Mouse (Mus musculus): ENCODE measurements around the gene Cfb.
A peak's percentile ranks its signal among the peaks of the same experiment; 100 is the strongest.

Cfb gene

DNA sequence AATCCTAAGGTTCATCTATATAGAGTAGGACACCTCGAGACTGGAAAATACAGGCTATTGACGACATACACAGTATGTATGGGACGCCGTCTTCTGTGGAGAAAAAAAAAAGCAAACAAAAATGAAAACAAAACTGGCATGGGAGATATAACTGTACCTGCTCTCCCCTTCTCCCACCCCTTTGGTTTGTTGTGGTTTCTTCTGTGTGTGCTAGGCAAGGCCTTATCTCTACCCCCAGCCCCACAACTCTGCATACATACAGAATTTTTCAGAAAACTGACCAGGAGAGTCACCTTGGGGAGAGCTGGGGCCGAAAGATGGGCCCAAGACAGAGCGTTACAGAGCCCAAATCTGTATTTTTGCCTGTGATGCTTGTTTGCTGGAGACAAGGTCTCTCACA is 22.4 kb upstream of the Cfb start:
- no peak for DNase-seq (ENCODE audit: low spot score)

DNA sequence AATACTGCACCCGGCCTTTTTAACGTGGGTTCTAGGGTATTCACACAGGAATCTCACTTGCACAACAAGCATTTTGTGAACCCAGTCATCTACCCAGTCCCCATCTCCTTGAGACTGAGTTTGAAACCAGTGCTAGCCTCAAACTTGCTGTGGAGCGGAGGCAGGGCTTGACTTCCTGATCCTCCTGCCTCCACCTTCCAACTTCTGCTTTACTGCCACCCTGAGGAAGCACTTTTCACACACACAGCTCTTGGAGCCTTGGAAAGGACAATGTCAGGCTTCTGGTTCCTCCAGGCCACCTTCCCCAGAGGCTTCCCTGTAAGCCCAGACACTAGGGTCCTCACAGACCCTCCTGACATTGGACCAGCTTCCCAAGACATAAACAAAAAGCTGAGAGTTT is 21.0 kb upstream of the Cfb start:
- no peak for DNase-seq (ENCODE audit: low spot score)

DNA sequence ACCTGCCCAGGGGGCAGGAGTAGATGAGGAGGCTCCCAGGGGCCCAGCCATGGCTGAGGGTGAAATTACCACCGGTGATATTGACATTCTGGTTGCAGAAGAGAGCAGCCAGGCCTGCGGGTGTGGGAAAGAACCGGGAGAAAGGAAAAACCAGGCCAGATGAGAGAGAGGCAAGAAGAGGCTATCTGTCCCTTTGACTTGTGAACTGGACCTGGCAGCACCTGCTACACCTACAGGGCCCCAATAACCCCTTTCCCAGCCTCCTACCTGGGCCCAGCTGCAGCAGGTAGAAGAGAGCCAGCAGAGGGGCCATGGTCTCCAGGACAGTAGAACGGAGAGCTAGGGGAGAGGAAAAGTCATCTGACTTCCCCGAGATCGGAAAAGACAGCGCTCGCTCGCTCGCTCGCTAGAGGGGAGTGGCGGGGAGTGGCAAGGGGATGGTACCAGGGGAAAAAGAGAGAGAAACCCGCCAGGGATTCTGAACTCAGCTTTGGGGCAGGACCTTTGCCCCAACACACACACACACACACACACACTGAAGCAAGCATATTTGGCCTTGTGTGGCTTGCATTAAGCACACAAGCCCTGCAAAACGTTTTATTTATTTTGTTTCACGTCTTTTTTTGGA is 19.5 kb upstream of the Cfb start, which contains the start of gene Gm20547:
Gene Gm20547, minus strand, starts transcription at position 360 of the 628 bp plus-strand sequence.
- no peak for DNase-seq (ENCODE audit: low spot score)

GRCm38 (mm10) chr17:34881166-34881565 is 18.8 kb upstream of the Cfb start:
- no peak for DNase-seq (ENCODE audit: low spot score)

GRCm38 (mm10) chr17:34879336-34879879 is 17.1 kb upstream of the Cfb start, which contains the start of gene Zbtb12:
TSS of gene Zbtb12 (plus strand) at chr17:34879483.
- no peak for DNase-seq (ENCODE audit: low spot score)

GRCm38 (mm10) chr17:34874321-34874720 is 12.0 kb upstream of the Cfb start:
- no peak for DNase-seq (ENCODE audit: low spot score)

DNA sequence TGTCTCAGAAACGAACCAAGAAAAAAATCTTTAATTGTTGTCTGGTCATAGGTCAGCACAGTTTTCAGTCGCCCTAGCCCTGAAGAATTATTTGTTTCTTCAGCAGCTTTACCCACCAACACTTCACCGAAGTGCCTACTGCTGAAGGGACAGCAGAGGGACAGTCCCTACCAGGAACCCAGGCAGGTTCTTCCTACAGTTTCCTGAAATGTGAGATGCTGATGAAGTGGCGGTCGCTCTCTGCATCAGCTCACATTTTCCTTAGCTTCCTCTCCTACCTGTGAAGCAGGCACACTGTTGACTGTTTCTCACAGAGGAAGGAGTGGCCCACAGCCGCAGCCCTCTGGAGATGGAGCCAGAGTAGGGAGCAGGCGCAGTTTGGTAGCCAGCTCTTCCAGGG is 3.7 kb upstream of the Cfb start:
- no peak for DNase-seq (ENCODE audit: low spot score)

DNA sequence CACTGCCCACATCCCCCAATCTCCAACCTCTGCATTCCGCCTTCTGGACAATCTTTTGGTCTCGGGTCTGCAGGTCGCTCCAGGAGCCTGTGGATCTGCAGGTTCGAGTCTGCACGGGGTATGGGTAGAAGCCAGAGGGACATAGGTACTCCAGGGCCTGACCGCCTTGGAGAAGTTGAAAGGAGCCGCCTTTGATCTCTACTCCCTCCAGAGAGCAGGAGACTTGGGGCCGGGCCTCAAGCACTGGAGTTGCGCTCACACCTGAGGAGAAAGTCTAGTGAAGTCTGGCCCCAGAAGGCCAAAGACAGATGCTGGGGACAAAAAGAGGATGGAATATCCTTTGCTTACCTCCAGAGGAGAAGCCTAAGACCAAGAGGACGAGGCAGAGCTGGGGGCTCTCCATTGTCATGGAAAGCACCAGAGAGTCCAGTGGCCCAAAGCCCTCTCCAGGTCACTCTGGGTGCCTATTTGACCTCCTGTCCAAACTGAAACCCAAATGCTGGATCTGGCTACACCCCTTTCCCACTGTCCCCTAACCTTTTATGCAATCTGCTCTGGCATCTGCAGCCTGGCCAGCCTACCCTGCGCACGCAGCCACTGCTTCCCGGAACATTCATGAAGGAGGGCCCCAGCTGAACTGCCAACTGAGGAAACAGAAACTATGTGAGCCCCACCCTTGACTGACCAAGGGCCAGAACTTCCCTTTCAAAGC is 458 bp downstream of the Cfb start:
- DNase-seq (ENCODE audit: low spot score) = no peak

- no peak for DNase-seq (ENCODE audit: low spot score)
Measured at GRCm38 (mm10) chr17:34860514-34860913, 1.8 kb downstream of the Cfb start.

DNA sequence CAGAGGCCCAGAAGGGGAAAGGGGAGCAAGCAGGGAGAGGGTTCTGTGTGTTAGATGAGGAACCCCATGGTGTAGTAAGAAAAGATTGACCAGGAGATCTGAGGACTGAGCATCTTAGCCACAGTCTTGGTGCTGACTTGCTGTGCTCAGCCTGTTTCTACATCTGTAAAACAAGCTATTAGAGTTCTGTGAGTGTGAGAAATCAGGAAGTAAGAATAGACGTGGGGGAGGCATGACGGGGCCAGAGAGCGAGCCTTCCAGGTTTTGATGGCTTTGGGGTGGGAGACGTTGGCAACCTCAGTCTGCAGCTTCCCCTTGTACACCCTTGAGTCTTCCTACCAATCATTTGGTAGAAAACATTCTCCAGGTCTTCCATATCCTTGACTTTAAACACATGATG is 3.6 kb downstream of the Cfb start:
- no peak for DNase-seq (ENCODE audit: low spot score)

DNA sequence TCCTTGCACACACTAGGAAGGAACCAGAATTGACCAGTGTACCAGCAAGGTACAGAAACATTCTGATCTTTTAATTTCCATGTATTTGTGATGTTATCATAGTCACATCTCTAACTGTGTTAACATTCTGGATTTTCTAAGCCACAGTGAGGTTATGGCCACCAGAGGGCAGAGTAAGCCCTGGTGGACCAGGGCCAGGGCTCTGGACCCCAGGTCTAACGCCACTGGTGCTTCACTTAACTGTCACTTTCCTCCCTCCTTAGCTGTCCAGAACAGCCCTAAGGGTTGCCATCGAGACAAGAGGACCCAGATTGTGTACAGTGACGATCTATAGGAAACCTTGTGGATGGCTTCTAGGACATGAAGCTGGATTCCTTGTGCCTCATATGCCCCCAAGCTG is 6.5 kb downstream of the Cfb start:
- no peak for DNase-seq (ENCODE audit: low spot score)

GRCm38 (mm10) chr17:34854761-34855160 is 7.6 kb downstream of the Cfb start:
- DNase-seq (ENCODE audit: low spot score) = no peak

DNA sequence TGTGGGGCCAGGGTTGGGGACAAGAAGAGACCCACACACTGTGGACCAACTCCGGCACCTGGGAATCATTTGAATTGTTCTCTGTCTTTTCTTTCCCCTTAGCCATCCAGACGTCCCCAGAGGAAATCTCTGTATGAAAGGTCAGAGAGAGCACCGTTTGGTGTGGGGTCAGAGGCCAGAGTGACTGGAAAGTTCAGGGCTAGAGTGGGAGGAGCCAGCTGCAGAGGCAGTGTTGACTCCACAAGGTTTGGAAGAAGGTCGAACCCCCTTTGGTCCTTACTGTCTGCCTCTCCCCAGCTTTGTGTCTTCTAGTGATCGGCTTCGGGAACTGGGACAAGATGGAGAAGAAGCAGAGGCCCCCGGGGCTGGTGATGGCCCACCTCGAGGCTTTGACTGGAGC is 8.8 kb downstream of the Cfb start:
- no peak for DNase-seq (ENCODE audit: low spot score)

DNA sequence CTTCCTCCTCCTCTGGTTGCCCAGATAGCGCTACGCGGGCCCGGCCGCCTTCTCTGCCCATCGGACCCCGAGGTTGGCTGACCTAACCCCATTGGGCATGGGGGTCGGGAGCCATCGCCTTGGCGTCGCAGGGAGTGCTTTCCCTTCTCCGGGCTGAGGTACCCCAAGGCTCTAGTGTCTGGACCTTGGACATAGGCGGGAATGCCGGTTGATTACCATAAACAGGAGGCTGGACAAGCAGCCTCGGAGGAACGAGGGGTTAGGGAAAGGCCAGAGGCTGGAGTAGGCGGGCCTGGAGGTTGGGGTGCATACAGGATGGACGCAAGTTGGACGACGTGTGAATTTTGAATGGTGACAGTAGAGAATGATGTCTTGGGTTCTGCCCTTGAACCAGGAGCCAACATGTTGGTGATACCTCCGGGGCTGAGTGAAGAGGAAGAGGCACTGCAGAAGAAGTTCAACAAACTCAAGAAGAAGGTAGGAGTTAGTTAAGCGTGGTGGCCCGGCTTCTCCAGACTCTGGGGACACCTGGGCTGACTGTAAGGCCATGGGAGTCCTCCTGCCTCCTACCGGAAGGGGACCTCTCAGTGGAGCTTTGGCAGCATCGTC is 11.7 kb downstream of the Cfb start:
- no peak for DNase-seq (ENCODE audit: low spot score)

DNA sequence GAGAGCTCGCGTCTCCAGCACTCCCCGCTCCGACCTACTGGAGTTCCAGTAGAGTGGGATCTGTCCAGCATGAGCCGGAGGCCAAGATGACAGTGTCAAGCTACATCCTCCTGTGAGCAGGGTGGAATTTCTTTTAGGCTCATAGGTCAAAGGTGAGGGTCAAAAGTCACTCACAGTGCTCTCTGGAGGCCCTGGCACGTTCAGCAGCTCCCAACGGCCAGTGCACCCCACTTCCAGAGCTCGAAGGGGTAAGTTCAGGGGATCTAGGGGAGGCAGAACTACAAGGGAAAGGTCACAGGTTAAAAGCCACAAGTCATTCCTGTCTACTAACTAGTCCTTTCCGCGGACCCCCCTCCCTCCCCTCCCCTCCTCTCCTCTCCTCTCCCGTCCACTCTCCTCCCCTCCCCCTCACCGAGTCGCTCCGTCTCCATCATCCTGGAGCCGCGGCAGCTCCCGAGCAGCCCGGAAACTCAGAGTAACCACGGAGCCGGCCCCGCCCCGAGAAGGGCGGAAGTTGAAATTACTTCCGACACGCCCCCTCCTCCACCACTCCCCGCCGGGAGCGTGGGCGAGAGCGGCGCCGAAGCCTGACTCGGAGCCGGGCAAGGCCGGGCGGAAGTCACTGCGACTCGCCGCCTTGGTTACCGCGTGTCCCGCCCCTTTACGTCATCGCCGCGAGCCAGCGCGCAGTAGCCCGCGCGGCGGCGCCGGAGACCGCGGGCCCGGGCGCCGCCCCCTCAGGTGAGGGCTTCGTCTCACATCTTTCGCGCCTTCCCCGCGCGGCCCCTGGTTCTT is 12.4 kb downstream of the Cfb start, which contains the start of the genes Skiv2l and Nelfe:
Gene Skiv2l, minus strand, starts transcription at position 489 of the 795 bp plus-strand sequence.
Gene Nelfe, plus strand, starts transcription at position 670 of the 795 bp plus-strand sequence.
- DNase-seq (ENCODE audit: low spot score) = peak; percentile 97

- no peak for DNase-seq (ENCODE audit: low spot score)
Measured at GRCm38 (mm10) chr17:34847615-34848014, 14.7 kb downstream of the Cfb start.

DNA sequence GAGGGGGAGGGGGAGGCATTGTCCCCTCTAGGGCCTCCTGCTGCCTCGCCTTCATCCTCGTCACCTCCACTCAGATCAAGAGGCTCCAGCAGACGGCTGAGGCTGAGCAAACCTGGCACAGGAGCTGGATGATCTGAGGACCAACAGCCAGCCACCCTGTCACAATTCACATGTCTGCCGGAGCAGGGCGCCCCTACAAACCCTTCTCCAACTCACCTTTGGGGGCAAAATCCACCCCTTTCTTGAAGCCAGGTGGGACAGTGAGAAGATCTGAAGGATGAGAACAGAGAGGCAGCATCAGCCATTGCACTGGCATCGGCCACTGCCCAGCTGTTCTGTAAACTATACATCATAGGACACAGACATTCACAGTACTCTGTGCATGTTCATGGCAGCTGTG is 15.1 kb downstream of the Cfb start:
- DNase-seq (ENCODE audit: low spot score) = no peak

DNA sequence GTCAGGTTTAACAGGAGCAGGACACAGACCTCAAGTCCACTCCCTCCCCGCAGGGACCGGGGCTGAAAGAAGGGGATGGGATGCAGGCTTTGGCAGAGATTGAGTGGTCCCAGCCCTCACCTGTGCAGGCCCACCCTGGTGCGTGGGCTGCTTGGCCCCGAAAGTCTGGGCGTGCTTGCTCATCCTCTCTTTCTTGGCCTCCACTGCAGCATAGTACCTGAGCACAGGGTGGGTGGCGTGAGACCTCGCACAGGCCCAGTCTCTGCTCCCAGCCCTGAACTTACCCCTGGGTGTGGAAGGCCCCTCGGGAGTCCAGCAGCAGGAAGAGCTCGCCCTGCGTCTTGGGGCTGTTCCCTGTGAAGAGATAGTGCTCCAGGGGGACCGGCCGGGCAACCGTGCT is 17.4 kb downstream of the Cfb start:
- no peak for DNase-seq (ENCODE audit: low spot score)

DNA sequence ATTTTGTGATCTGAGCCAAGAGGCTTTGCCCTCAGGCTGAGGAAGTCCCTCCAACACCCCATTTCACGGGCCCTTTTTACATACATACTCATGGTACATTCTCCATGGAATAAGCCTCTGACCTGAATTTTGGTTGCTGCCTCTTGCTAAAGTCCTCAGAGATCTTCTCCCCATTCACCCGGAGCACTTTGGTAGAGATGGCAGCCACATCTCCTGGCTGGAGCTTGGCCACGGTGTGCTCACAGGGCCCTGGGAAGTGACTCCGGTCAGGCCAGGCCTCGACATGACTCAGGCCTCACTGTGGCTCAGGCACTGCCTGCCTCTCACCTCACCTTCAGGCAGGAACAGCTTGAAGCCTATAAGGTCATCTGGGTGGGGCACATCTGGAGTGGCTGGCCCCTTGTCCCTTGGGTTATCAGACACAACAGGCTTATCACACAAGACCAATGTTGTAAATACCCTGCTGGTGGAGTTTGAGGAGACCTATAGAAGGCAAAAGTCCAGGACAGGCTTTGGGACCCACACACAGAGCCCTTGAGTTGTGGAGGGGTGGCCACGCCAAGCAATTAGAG is 21.5 kb downstream of the Cfb start:
- DNase-seq (ENCODE audit: low spot score) = no peak

DNA sequence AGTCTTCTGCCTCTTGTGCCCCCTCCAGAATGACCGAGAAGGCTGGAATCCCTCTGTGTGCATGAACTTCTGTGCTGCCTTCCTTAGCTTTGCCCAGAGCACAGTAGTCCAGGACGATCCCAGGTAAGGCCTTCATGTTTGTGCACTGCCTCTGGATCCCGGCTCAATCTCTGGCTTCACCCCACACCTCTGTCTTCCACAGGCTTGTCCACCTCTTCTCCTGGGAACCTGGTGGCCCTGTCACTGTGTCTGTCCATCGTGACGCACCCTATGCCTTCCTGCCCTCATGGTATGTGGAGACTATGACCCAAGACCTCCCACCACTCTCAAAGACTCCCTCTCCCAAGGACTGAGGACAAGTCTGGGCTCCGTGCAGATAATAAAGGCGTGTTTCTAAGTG is 23.5 kb downstream of the Cfb start:
- DNase-seq (ENCODE audit: low spot score) = no peak

GRCm38 (mm10) chr17:34837464-34838324 is 24.6 kb downstream of the Cfb start:
- no peak for DNase-seq (ENCODE audit: low spot score)
